Mouse (Mus musculus) limb, embryonic 13.5 days (tissue): ENCODE data around the gene Ccna1. TPM values are rescaled to one million over a fixed set of nuclear protein-coding genes. Genes with fewer than 3 reads are reported as not detected.

Experiments used
- ATAC-seq: fragments of 200-750 bp; cut with Nextera tagmentation; 2 replicates; pipeline ENCODE4 v1.8.0; 2017; ENCODE audit warnings: low read depth, moderate number of reproducible peaks, moderate TSS enrichment; ENCODE audit not compliant: low FRiP score
- H3K27ac ChIP-seq: fragments of 300-500 bp; sonication (generic); 2 replicates; pipeline ENCODE4 v1.5.1; 2015; ENCODE audit warnings: inconsistent platforms, mild to moderate bottlenecking, moderate library complexity
- H3K27me3 ChIP-seq: fragments of 300-500 bp; sonication (generic); 2 replicates; pipeline ENCODE4 v1.6.1; 2015; ENCODE audit warnings: mild to moderate bottlenecking, inconsistent platforms
- H3K36me3 ChIP-seq: fragments of 300-500 bp; sonication (generic); 2 replicates; pipeline ENCODE4 v1.6.1; 2015; ENCODE audit warnings: inconsistent platforms, mild to moderate bottlenecking, moderate library complexity
- H3K4me1 ChIP-seq: fragments of 300-500 bp; sonication (generic); 2 replicates; pipeline ENCODE4 v1.6.1; 2015; ENCODE audit warnings: inconsistent platforms
- H3K4me2 ChIP-seq: fragments of 300-500 bp; sonication (generic); replicated peaks from 2 replicates; pipeline ENCODE4 v1.6.1; 2015; ENCODE audit warnings: inconsistent platforms, mild to moderate bottlenecking, moderate library complexity
- H3K4me3 ChIP-seq: fragments of 300-500 bp; sonication (generic); 2 replicates; pipeline ENCODE4 v1.5.1; 2015; ENCODE audit warnings: moderate library complexity, mild to moderate bottlenecking, inconsistent platforms
- H3K9ac ChIP-seq: fragments of 300-500 bp; sonication (generic); 2 replicates; pipeline ENCODE4 v1.6.1; 2015; ENCODE audit warnings: mild to moderate bottlenecking, inconsistent platforms
- H3K9me3 ChIP-seq: fragments of 300-500 bp; sonication (generic); 2 replicates; pipeline ENCODE4 v1.6.1; 2016; ENCODE audit warnings: inconsistent platforms
- WGBS: fragments of 180-500 bp; shearing (Covaris S2); methylation state at CpG from one replicate; pipeline ENCODE4 v1.1.7; 2015; 5-methylcytosine and 5-hydroxymethylcytosine counted together
- polyA plus RNA-seq: library from polyadenylated mRNA; unstranded; fragments of >200 nt; fragmentation: Nextera tagmentation; extraction: Ambion mirVana; gene quantifications from 2 replicates; pipeline ENCODE4 v1.2.1, GENCODE M21; 2015

Gene Ccna1
- polyA plus RNA-seq, 1 experiment from 2014 or later: 1.6 TPM

GRCm38 (mm10) chr3:55062653-55063052 is 7.4 kb upstream of the Ccna1 start:
- H3K27me3 ChIP-seq: peaks cover 28% of the 10 kb centered on the region
- no peak overlapping the region for H3K9ac ChIP-seq
- H3K36me3 ChIP-seq: no peaks in the 10 kb centered on the region
- no peaks in the 10 kb centered on the region for H3K9me3 ChIP-seq
- no peak for ATAC-seq
- no peak overlapping the region for H3K27ac ChIP-seq
- H3K4me1 ChIP-seq: 0 out of 2 replicates have a peak, but pooled peaks cover 6% of the 10 kb centered on the region
- 70% methylated on average over 9 of the region's 9 CpGs for whole genome bisulfite sequencing
- no peak overlapping the region for H3K4me3 ChIP-seq
- H3K4me2 ChIP-seq: no peak overlapping the region

- Histone ChIP-seq H3K9me3 (no peaks in the 10 kb centered on the region), H3K4me1 (peaks cover 13% of the 10 kb centered on the region), H3K4me2 (no peak overlapping the region), H3K27ac (no peak overlapping the region), H3K36me3 (no peaks in the 10 kb centered on the region), H3K27me3 (peaks cover 58% of the 10 kb centered on the region), H3K4me3 (no peak overlapping the region), H3K9ac (no peak overlapping the region)
- no peak for ATAC-seq
- 62% methylated on average over 8 of the region's 8 CpGs for WGBS
Measured at GRCm38 (mm10) chr3:55056376-55056775, 1.1 kb upstream of the Ccna1 start.

GRCm38 (mm10) chr3:55055747-55056120 is 433 bp upstream of the Ccna1 start:
- Histone ChIP-seq H3K4me3 (peak overlapping the region; percentile 60), H3K27ac (no peak overlapping the region), H3K9ac (peak overlapping the region; percentile 67), H3K4me2 (peak overlapping the region; percentile 98), H3K27me3 (peaks cover 58% of the 10 kb centered on the region), H3K4me1 (peaks cover 13% of the 10 kb centered on the region), H3K9me3 (no peaks in the 10 kb centered on the region), H3K36me3 (no peaks in the 10 kb centered on the region)
- WGBS: 6% methylated on average over 11 of the region's 11 CpGs
- no peak for ATAC-seq

- Histone ChIP-seq H3K36me3 (no peaks in the 10 kb centered on the region), H3K4me3 (peak overlapping the region; percentile 60), H3K27ac (no peak overlapping the region), H3K4me2 (peak overlapping the region; percentile 98), H3K27me3 (peaks cover 62% of the 10 kb centered on the region), H3K4me1 (peaks cover 13% of the 10 kb centered on the region), H3K9ac (peak overlapping the region; percentile 59; the same call in 1 of the 2 replicates), H3K9me3 (no peaks in the 10 kb centered on the region)
- WGBS: 47% methylated on average over 6 of the region's 6 CpGs
- ATAC-seq: no peak
Measured at GRCm38 (mm10) chr3:55054231-55054630, 1.1 kb downstream of the Ccna1 start.

GRCm38 (mm10) chr3:55044601-55045370 is 10.5 kb downstream of the Ccna1 start:
- Histone ChIP-seq H3K27me3 (no peaks in the 10 kb centered on the region), H3K27ac (0 out of 2 replicates have a peak overlapping the region, but pooled peaks have one; percentile 15), H3K9me3 (no peaks in the 10 kb centered on the region), H3K9ac (no peak overlapping the region), H3K4me2 (no peak overlapping the region; the same call in 1 of the 2 replicates), H3K4me3 (no peak overlapping the region), H3K4me1 (peaks cover 15% of the 10 kb centered on the region), H3K36me3 (no peaks in the 10 kb centered on the region)
- no peak for ATAC-seq
- 69% methylated on average over 8 of the region's 8 CpGs for WGBS

- H3K4me2 ChIP-seq: no peak overlapping the region
- no peak overlapping the region for H3K27ac ChIP-seq
- no peak for ATAC-seq
- no peak overlapping the region for H3K9ac ChIP-seq
- 90% methylated on average over 5 of the region's 5 CpGs for WGBS
- H3K4me1 ChIP-seq: no peaks in the 10 kb centered on the region
- H3K36me3 ChIP-seq: no peaks in the 10 kb centered on the region
- H3K4me3 ChIP-seq: no peak overlapping the region
- no peaks in the 10 kb centered on the region for H3K9me3 ChIP-seq
- H3K27me3 ChIP-seq: no peaks in the 10 kb centered on the region
Measured at GRCm38 (mm10) chr3:55037608-55038007, 17.7 kb downstream of the Ccna1 start.

- Histone ChIP-seq H3K27ac (no peak overlapping the region), H3K9me3 (no peaks in the 10 kb centered on the region), H3K4me3 (no peak overlapping the region), H3K36me3 (no peaks in the 10 kb centered on the region), H3K4me2 (no peak overlapping the region), H3K9ac (no peak overlapping the region), H3K4me1 (no peaks in the 10 kb centered on the region), H3K27me3 (no peaks in the 10 kb centered on the region)
- ATAC-seq: no peak
- 65% methylated on average over 7 of the region's 7 CpGs for WGBS
Measured at GRCm38 (mm10) chr3:55027271-55027840, 27.9 kb downstream of the Ccna1 start.

- H3K9me3 ChIP-seq: 0 out of 2 replicates have a peak, but pooled peaks cover 7% of the 10 kb centered on the region
- WGBS: 78% methylated on average over 3 of the region's 3 CpGs
- H3K27ac ChIP-seq: no peak overlapping the region
- ATAC-seq: no peak
- H3K4me1 ChIP-seq: no peaks in the 10 kb centered on the region
- H3K4me3 ChIP-seq: no peak overlapping the region
- no peak overlapping the region for H3K4me2 ChIP-seq
- no peaks in the 10 kb centered on the region for H3K27me3 ChIP-seq
- no peak overlapping the region for H3K9ac ChIP-seq
- H3K36me3 ChIP-seq: no peaks in the 10 kb centered on the region
Measured at GRCm38 (mm10) chr3:55025502-55025901, 29.8 kb downstream of the Ccna1 start.

- ATAC-seq: no peak
- 96% methylated on average over 1 of the region's 1 CpGs for WGBS
- Histone ChIP-seq H3K36me3 (no peaks in the 10 kb centered on the region), H3K9ac (no peak overlapping the region), H3K4me2 (no peak overlapping the region), H3K4me3 (no peak overlapping the region), H3K27ac (no peak overlapping the region), H3K9me3 (0 out of 2 replicates have a peak, but pooled peaks cover 7% of the 10 kb centered on the region), H3K27me3 (no peaks in the 10 kb centered on the region), H3K4me1 (no peaks in the 10 kb centered on the region)
Measured at GRCm38 (mm10) chr3:55023347-55023746, 32.0 kb downstream of the Ccna1 start.

- H3K4me3 ChIP-seq: no peak overlapping the region
- WGBS: 91% methylated on average over 1 of the region's 1 CpGs
- 0 out of 2 replicates have a peak, but pooled peaks cover 7% of the 10 kb centered on the region for H3K9me3 ChIP-seq
- no peak overlapping the region for H3K27ac ChIP-seq
- no peak overlapping the region for H3K4me2 ChIP-seq
- H3K4me1 ChIP-seq: no peaks in the 10 kb centered on the region
- no peaks in the 10 kb centered on the region for H3K36me3 ChIP-seq
- no peak for ATAC-seq
- H3K9ac ChIP-seq: no peak overlapping the region
- H3K27me3 ChIP-seq: no peaks in the 10 kb centered on the region
Measured at GRCm38 (mm10) chr3:55022247-55022646, 33.1 kb downstream of the Ccna1 start.

GRCm38 (mm10) chr3:55012536-55012935 is 42.8 kb downstream of the Ccna1 start:
- no peaks in the 10 kb centered on the region for H3K36me3 ChIP-seq
- 46% methylated on average over 4 of the region's 4 CpGs for WGBS
- no peak overlapping the region for H3K27ac ChIP-seq

GRCm38 (mm10) chr3:55011681-55012080 is 43.6 kb downstream of the Ccna1 start:
- H3K27ac ChIP-seq: no peak overlapping the region
- H3K4me3 ChIP-seq: no peak overlapping the region
- no peaks in the 10 kb centered on the region for H3K4me1 ChIP-seq
- H3K27me3 ChIP-seq: peaks cover 5% of the 10 kb centered on the region; the same call in 1 of the 2 replicates
- WGBS: 30% methylated on average over 7 of the region's 7 CpGs
- H3K36me3 ChIP-seq: no peaks in the 10 kb centered on the region
- H3K9me3 ChIP-seq: no peaks in the 10 kb centered on the region
- no peak for ATAC-seq
- H3K9ac ChIP-seq: no peak overlapping the region
- H3K4me2 ChIP-seq: no peak overlapping the region

More at GRCm38 (mm10) chr3:55012536-55012935, 42.8 kb downstream of the Ccna1 start:
- Histone ChIP-seq H3K9me3 (no peaks in the 10 kb centered on the region), H3K9ac (no peak overlapping the region), H3K4me1 (no peaks in the 10 kb centered on the region), H3K27me3 (peaks cover 5% of the 10 kb centered on the region; the same call in 1 of the 2 replicates), H3K4me2 (no peak overlapping the region), H3K4me3 (no peak overlapping the region)
- ATAC-seq: no peak
